Mouse (Mus musculus) spleen, adult 12 weeks (tissue): ENCODE measurements around the gene Atxn1.

ENCODE experiments used
- DNase-seq: peaks from one replicate; pipeline ENCODE4 v3.0.0; 2022; ENCODE audit warnings: low spot score

The Atxn1 gene

DNA sequence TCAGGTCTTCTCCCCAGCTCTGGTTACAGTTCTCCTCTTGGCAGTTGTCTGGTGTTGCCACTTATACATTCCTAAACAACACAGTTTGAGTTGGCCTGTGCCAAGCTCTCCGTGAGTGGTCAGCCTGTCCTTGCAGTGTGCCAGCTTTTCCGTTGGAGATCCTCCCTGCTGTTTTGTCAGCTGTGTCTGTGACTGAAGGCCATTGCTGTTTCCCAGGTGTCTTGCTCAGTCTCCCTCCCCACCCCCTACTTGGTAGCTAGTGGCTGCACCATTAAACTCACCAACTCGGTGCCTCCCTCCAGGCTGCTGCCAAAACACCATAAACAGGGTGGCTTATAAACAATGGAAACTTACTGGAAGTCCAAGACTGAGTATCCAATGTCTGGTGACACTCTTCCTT lies 440.5 kb downstream of the Atxn1 start:
- DNase-seq = no peak

DNA sequence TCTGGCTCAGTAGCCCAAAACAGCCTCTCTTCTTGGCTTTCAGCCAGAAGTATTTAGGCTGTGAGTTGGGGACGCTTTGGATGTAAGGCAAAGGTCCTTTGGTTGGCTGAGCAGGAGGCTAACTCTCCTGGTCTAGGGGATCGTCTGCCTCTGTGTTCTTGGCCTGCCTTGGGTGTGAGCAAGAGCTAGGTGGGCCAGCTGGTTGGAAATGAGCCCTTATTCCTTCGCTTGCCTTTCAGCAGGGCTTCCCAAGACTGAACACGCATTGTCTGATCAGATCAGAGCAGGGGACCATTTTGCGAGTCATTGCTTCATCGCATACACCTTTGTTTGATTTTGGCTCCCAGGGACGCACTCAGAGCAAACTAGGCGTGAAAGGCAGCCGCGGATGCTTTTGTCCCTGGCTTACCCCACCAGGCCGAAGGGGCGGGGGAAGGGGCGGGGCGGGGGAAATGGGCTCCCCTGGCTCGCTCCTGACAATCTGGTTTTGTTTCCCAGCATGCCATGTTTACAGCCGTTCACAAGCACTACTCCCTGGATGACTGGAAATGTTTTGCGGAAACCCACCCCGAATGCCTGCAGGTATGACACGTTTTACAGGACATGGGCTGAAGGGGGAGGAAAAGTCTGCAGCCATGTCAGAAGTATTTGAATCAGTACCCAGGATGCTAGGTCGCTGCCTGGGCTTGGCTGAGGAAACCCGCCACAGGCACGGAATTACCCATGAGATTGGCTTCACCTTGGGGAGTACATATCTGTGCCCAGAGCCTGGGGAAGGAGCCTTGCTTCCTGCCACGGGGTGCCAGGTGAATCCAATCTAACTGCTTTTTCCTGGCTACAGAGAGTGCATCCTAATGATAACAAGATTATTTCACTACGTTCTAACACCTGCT lies 448.1 kb downstream of the Atxn1 start:
- DNase-seq = no peak

DNA sequence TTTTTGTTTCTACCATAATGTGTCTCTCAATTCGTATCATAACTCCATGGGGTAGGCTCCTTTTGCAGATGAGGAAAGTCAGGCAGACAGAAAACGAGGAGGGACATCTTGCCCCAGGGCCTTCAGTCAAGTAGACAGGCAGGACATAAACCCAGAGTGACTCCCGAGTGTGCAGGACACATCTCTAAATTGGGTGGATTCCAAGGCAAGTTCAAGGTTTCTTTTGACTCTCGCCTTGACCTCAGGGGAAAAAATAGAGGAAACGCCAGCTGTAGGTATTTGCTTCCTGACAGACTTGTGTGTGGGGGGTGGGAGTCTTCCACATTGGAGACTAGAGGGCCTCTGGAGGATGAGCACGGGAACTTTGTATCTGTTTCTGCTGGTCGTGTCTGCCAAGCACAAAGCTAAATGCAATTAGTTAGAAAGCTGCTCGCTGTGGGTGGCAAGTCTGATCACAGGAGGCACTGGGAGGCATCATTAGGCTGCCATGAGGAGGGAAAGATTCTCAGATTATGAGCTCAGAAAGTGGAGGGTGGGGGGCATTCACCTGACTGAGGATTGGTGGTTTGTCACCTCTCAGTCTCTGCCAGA lies 449.9 kb downstream of the Atxn1 start:
- DNase-seq = no peak

DNA sequence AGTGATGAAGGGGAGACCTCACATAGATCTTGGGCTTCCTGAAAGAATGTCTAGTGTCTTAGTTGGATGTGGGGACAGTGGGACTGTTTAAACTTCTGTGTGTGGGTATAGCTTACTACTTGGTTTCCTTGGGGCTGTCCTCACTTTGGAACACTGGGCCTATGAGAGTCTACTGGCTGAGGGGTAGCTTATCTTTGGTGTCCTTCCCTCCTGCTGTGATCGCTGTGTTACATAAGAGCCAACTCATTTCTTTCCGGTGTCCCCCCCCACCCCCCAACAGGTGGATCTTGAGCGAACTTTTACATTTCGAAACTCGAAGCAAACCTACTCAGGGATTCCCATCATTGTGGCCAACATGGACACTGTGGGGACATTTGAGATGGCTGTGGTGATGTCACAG lies 450.7 kb downstream of the Atxn1 start:
- DNase-seq = no peak

DNA sequence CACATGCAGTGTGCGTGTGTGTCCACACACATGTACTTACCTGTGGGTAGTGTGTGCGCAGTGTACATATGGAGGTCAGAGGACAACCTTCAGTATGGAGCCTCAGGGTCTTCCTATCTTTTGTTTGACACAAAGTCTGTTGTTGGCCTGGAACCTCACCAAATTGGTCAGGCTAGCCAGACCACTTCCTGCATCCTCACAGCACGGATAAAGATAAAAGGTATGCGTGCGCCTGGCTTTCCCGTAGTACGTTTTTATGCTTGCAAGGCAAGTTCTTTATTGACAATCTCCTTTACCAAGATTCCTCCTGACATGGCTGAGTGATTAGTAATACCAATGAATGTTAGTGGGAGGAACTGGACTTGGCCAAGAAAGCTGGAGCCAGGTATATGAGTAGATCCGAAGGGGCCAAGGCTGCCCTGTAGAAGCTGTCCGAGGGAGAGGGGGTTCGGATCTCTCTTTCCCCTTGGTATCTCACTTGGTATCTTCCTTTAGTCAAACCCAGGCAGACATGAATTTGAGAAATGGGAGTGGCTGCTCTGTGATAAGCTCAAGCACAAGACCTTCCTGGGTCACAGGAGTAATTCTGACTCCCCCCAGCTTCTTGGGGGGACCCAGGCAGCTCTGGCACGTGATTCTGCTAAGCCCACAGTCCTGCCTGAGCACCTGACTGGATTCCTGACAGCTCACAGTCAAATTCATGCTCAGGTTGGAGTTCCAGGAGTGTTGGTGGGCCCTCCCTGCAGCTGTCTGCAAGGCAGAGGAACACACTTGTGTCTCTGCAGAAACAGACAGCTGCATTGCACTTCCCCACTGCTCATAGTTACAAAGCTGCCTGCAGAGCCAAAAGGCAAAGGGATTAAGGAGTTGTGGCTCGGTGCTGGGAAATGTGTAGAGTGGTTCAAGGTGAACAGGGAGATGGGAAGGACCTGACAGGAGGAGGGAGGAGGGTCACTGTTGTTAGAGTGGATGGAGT lies 451.5 kb downstream of the Atxn1 start:
- DNase-seq = no peak

DNA sequence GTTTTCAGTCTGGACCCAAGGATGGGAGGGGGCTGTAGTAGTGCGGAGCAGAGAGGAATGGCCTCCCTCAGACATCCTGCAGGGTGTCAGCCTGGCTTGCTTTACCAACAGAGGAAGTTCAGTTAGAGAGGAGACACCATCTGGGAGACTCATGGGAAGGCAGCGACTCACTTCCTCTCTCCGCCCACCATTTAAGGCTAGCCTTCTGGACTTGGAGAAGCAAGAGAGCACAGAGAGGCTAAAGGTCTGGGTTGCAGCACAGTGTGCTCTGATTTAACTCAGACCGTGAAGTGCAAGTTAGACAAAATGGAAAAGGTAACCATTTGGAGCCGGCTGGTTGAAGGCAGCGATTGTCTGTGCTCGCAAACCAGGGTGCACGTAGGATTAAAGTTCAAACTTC lies 452.3 kb downstream of the Atxn1 start:
- DNase-seq = no peak

DNA sequence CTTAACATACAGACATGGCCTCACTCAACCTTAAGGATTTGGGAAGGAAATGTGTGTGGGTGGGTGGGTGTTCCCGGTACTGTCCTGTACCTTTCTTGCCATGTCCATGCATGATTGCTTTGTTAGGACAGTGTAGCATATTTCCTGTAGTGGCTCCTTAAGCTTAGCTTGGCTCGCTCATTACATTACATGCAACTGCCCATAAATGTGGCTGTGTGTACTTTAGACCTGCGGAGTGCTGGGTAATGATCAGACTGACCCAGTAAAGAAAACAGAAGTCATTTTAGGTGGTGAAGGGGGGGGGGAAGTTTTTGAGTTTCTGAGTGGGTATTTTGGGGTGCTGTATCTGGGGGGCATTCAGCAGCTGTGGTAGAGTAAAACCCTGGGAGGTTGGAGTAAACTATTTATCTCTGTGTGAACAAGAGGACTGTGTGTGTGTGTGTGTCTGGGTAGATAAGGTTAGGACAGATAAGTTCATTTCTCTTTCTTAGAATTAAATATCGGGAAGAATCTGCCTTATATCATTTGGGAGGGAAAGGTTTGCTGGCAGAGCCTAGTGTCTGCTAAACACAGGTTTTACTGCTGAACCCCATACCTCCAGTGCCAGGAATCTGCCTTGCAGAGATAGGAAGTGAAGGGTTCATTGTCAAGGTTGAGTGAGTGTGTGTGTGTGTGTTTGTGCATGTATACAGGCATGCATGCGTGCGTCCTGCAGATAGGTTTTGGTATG lies 452.9 kb downstream of the Atxn1 start:
- no peak for DNase-seq

DNA sequence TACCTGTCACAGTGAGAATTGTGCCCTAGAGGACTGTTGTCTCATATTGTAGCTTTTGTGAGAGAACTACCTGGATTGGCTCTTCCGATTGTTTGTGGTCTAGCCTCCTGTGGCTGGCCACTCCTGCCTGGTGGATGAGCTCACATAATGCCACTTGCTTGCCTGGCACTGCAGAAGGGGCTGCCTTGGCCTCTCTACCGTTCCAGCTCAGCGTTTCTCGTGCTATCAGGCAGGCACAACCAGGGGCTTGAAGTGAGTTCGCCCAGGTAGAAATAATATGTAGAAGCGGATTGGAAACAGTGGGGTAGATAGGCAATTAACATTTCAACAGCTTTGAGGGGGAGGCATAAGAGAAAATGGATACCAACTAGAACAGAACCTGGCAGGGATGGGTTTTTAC lies 455.4 kb downstream of the Atxn1 start:
- DNase-seq = no peak

DNA sequence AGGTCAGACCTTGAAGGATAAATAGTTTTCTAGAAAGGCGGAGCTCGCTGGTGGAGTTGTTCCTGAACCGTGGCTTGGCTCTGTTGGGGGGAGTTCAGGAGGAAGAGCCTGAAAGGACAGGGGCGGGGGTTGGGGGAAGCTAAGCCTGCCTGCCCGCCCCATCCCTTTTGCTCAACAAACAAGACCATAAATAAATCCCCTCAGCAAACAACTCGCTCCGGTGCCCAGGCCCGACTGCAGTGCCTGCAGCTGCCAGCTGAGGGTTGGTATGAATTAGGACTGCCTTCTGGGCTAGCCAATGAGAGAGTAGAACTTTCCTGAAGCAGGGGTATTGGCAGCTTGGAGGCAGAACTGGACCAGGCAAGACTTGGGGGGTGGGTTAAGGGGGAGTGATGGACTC lies 456.3 kb downstream of the Atxn1 start:
- DNase-seq = no peak

DNA sequence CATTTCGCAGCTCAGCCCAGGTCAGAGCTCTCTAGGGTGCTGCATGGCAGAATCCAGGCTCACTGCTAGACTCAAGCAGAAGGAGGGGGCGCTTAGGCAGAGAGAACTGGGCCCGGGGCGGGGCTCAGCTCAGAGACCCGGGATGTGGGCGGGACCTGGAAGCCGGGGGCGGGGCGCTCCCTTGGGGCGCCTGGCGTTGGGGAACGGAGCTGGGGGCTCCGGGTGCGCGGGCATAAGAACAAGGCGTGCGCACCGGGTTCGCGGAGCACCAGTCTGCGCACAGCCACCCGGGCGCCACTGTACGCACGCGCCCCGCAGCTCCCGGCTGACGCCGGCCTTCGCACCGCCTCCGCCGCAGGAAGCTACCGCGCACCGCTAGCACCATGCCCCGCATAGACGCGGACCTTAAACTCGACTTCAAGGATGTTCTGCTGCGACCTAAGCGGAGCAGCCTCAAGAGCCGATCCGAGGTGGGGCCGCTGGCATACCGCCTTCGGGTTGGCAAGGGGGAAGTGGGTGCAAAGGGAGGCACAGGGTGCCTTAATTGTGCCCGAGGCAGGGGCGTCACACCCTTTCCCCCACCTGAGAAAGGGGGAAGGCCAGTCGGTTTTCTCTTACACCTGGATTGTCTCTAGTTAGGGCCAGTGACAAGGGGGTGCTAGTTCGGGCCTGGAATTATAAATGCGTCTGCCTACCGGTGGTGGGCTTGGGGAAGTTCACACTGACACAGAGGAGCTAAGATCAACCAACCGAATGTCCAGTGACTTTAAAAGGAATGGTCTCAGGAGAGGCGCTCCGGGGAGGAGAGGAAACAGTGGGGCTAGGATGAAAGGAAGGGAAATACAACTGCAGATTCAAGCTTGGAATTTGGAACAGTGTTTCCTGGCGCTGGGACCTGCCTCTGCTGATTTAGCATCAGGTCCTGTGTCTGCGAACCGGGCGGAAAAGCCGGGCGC lies 457.3 kb downstream of the Atxn1 start, which contains the start of gene Gmpr:
Gene Gmpr, plus strand, starts transcription at position 171 of the 956 bp plus-strand sequence.
- DNase-seq = no peak

DNA sequence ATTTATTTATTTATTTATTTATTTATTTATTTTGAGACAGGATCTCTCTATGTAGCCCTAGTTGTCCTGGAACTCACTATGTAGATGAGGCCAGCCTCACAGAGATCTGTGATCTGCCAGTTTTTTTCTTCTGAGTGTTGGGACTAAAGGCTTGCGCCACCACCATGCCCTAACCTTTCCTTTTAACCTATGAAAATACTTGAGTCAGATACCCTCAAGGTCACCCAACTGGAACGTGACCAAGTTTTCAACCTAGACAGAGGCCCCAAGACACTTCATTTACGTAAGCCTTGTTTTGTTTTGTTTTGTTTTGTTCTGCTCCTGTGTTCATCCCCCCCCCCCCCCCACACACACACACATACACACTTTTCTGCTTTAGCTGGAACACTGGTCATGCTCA lies 459.3 kb downstream of the Atxn1 start:
- no peak for DNase-seq

DNA sequence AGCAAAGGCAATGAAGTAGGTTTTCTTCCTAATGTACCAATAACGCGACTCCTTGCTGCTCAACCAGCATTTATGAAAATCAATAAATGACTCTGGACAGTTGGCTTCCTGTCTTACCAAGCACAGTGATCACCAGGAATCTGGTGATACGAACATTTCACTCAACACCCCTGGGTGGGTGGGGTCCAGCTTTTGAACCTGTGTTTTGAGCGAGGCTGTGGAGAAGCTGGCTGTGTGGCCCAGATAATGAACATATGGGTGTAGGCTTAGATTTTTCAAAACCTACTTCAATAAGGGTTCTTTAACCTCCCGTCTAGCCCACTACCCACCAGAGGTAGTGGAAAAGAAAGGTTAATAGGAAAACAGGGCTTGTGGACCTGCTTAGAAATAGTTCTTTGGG lies 462.0 kb downstream of the Atxn1 start:
- no peak for DNase-seq

DNA sequence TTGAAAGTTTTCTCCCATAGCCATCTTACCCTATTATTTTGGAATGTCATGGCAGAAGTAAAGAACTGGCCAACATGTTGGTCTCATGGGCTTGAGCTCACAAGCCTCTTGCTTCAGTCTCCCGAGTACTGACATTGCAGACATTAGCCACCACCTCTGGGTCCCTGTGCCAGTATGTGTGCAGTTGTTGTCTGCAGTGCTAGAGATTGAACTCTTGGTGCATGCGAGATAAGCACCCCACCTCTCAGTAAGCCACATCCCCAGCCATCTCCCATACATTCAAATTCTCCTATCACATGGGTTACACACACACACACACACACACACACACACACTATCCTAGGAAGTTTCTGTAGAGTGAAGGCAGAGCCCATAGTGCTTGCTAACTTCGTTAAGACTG lies 464.9 kb downstream of the Atxn1 start:
- no peak for DNase-seq
